Mouse (Mus musculus) gastrocnemius, postnatal 25 days (tissue): ENCODE results near the gene Gm19345. TPM values are rescaled to one million over a fixed set of nuclear protein-coding genes. Genes with fewer than 3 reads are reported as not detected.

ENCODE experiments used
- DNase-seq: peaks from one replicate; pipeline ENCODE4 v3.0.0; 2022
- total RNA-seq, 2 experiments: library from RNA; stranded (reverse); gene quantifications; 1 replicate in 1 of 2; 2 replicates in 1 of 2; pipeline ENCODE4 v1.2.3; 2021

The Gm19345 gene
- total RNA-seq, 2 experiments from 2014 or later = not detected

DNA sequence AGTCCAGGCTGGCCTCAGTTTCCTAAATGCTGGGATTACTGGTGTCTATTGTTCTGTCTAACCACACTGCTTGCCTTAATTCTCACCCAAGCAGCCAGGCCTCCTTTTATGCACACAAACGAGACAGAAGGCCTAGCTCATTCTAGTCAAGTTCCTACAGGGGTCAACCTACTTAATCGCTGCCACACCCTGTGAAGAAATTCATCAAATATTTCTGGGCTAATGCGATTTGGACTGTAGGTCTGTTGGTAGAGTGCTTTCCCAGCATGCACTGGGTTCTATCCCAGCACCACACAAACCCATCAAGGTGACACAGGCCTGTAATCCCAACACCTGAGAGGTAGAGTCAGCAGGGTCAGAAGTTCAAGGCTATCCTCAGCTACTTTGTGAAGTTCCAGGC lies 22.1 kb upstream of the Gm19345 start:
- DNase-seq = no peak

- peak; percentile 95 for DNase-seq
Observed at GRCm38 (mm10) chr7:19830682-19831156, 21.1 kb upstream of the Gm19345 start.

DNA sequence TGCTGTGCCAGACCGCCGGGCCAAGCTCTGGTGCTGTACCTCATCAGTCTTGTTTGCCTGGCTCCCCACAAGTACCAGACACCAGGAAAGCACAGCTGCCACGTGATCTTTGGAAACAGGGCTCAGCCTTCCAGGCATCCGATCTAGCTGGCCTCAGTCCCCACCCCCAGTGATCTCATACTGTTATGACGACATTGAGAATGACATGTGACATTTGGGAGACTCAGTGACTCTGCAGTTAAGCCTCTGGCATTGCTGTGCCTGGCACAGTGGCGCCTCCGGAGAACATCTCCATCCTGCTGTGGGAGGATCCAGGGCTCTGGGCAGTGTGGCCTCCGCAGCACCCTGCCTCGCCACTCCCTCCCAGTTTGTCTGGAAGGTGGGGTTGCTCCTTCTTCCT lies 20.0 kb upstream of the Gm19345 start:
- DNase-seq = no peak

DNA sequence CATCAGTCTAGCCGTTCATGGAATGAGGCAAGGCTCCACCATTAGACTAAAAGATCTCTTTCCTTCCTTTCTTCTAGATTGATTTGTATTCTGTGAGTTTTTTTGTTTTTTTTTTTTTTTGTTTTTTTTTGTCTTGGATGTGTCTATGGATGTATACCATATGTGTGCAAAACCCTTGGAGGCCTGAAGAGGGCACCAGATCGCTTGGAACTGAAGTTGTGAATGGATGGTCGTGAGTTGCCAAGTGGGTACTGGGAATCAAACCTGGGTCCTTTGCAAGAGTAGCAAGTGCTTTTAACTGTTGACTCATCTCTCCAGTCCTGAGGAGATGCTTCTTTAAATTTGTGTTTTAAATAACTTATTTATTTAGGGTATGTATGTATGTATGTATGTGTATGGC lies 17.7 kb upstream of the Gm19345 start:
- no peak for DNase-seq

- DNase-seq = no peak
Observed at GRCm38 (mm10) chr7:19836843-19837242, 15.0 kb upstream of the Gm19345 start.

GRCm38 (mm10) chr7:19840371-19840770 lies 11.4 kb upstream of the Gm19345 start:
- DNase-seq = no peak

DNA sequence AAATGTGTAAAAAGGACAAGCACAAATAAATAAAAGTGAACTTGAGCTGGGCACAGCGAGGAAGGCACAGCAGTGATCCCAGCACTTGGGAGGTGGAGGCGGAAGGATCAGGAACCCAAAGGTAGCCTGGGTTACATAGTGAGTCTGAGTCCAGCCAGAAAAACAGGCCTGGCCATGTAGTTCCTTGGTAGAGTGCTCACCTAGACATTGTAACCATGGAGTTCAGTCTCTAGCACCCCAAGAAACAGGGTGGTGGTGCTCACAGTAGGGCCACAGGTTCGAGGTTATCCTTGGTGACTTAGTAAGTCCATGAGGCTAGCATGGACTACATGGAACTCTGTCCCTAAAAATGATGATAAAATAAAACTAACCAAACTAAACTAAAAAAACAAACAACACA lies 10.9 kb upstream of the Gm19345 start:
- no peak for DNase-seq

- DNase-seq = no peak
Observed at GRCm38 (mm10) chr7:19841686-19842413, 10.0 kb upstream of the Gm19345 start.

DNA sequence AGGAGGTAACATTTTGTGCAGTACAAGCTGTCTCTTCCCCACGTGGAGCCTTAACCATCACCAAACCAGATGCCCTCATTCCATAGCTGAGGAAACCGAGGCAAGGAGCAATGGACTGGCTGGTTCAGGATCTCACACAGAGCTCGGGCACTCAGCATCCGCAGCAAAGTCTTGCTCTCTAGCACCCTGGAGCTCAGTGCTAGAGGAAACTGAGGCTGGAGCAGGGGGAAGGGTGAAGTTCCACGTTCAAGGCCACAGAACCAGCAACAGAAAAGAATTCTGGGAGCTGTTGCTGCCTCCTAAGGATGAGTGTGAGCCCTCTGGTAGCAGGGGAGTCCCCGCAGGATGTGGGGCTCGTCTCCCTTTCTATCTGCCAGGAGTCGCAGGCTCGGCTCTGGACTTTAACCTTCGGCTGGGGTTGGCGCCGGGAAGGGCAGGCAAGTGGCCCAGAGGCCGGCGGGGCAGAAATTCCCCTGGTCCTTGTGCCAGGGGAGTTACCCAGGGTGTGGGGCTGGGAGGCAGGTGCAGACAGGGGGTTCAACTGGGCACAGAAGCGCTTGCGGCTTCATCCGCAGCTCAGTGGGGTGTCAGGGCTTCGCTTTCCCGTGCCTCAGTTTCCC lies 8.8 kb upstream of the Gm19345 start:
- no peak for DNase-seq

DNA sequence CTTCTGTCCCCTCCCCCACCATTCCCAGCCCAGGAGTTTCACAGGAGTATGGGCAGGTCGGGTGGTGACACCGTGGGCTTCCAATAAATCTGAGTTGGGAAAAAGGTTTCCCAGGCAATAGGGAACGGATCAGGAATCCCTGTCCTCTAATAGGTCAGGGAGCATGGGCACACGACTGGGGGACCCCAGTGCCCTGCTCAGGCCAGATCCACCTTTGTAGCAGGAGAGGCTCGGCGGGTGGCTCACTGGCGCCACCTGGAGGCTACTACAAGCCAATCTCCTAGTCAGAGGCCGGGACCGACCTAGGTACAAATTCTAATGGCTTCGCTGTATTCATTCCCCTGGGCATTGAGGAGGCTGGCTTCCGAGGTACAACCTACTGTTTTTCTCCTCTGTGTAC lies 8.2 kb upstream of the Gm19345 start:
- peak; percentile 51 for DNase-seq

DNA sequence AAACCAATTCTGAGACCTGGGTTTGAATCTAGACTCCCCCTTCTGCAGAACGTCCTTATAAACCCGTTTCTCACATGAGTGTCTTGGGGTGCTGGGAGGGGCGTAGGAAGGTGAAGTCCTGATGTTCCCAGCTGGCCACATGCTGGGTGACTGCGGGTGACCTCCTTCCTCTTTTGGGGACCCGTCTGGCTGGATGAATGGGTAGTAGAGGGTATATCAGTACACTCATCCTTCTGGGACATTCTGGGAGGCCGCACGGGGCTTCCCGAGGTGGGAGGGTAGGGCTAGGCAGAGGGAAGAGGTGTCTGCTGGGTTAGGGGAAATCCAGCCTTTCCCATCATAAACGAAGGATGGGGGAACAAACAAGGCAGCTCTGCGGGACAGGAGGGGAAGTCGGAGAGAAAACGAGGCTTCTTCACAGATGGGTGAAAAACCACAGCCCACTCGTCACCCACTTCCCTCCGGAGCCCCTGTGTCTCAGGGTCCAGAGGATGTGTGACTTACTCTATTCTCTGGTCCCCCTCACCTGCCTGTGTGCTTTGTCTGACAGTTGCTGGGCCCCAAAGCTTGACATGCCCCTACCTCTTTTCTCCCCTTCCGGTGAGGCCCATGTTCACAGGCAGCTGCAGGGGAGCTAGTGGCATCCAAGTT lies 7.2 kb upstream of the Gm19345 start:
- no peak for DNase-seq

GRCm38 (mm10) chr7:19853526-19853925 lies 1.7 kb downstream of the Gm19345 start:
- DNase-seq = no peak

DNA sequence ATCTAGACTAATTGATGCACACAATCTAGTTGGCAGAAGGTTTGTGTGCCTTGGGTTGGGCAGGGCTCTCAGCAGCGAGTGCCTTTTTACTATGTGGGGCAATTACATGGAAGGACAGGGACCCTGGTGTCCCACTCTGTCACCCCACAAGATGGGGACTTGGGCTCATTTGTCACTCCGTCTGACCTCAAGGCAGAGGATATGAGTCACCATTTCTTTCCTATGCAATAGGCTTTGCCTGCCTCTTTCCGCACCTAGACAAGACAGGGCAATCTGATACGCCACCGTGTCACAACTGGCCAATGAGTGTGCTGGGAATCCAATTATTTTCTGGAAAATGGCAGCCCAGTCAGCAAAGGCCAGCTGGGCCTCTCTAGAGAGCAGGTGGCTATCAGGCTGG lies 3.9 kb downstream of the Gm19345 start:
- no peak for DNase-seq

- DNase-seq = no peak
Observed at GRCm38 (mm10) chr7:19856283-19856682, 4.5 kb downstream of the Gm19345 start.

DNA sequence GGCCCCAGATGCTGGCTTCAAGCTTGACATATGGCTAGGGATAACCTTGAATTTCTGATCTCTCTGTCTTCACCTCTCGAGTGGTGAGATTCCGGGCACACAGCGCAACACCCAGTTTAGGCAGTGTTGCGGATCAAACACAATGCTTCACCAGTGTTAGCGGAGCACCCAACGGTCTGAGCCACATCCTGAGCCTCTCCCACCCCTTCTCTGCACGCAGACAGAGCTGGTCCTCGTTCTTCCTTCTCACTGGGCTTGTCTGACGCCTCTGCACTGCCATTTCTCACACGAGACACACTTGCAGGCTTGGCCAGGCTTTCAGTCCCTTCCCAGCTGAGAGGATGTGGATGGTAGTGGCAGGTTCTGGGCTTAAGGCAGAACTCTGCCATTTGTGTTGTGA lies 7.9 kb downstream of the Gm19345 start:
- DNase-seq = no peak

GRCm38 (mm10) chr7:19861199-19861598 lies 9.4 kb downstream of the Gm19345 start, which contains the start of gene Ceacam16:
Ceacam16 (minus strand) TSS chr7:19861299.
- DNase-seq = no peak

- no peak for DNase-seq
Observed at GRCm38 (mm10) chr7:19864241-19864640, 12.4 kb downstream of the Gm19345 start.

DNA sequence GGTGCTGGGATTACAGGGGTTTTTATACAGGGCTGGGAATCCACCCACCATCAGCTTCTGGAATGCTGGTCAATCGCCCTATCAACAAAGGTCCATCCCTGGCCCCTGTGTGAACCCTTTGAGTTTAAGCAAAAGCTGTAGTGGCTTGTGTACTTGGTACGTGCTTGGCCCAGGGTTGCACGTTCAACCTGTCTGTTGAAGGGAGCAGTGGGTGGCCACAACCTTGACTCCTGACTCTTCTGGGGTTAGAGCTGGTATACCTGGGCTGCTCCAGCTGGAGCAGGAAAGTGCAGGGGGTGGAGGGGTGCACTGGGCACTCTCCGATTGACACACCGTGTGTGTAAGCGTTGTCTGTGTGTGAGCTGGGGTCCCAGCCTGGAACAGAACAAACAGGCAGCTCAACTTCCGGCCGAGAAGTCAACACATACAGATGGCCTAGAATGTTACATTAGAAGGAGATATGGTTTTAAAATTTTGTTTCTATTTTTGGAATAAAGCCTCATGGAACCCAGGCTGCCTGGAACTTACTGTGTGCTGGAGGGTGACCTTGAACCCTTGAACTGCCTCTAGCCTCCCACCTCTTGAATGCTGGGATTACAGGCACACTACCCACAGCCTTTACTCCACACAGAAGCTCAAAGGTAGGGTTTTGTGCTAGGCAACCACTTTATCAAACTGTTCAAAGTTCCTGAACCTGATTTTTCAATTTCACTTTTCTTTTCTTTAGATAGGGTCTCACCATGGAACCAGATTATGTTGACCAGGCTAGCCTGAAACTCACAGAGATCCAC lies 13.6 kb downstream of the Gm19345 start:
- DNase-seq = no peak

GRCm38 (mm10) chr7:19866490-19866889 lies 14.7 kb downstream of the Gm19345 start:
- DNase-seq = no peak

GRCm38 (mm10) chr7:19867751-19868399 lies 16.1 kb downstream of the Gm19345 start:
- no peak for DNase-seq

GRCm38 (mm10) chr7:19871137-19871621 lies 19.4 kb downstream of the Gm19345 start:
- DNase-seq = no peak
